Mouse (Mus musculus): ENCODE measurements around the gene Calhm3. TPM values are rescaled to one million over a fixed set of nuclear protein-coding genes. Genes with fewer than 3 reads are reported as not detected.

The Calhm3 gene
- polyA plus RNA-seq, 1 experiment from 2014 or later: not detected

DNA sequence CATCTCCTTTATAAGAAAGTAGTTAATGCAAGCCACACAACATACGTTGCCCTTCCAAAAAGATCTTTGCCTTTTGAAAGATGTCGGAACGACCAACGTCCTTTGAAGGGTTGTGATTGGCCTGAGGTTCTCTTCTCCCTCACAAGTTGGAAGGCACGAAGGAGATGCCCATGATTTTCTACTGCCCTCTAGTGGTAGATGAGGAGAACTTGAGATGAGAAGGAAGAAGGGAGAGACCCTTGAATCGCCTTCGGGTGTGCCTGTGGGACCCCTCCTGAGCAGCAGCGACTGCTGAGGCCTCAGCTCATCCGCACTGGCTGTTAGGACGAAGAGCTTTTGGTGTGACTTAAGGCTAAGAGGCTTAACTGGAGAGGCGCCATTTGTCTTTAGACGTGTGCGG lies 10.7 kb upstream of the Calhm3 start:
- peak; percentile 62; the same call in 1 of the 2 replicates for ATAC-seq (ENCODE audit: insufficient read depth)
- H3K4me2 ChIP-seq: peak overlapping the region; percentile 52

DNA sequence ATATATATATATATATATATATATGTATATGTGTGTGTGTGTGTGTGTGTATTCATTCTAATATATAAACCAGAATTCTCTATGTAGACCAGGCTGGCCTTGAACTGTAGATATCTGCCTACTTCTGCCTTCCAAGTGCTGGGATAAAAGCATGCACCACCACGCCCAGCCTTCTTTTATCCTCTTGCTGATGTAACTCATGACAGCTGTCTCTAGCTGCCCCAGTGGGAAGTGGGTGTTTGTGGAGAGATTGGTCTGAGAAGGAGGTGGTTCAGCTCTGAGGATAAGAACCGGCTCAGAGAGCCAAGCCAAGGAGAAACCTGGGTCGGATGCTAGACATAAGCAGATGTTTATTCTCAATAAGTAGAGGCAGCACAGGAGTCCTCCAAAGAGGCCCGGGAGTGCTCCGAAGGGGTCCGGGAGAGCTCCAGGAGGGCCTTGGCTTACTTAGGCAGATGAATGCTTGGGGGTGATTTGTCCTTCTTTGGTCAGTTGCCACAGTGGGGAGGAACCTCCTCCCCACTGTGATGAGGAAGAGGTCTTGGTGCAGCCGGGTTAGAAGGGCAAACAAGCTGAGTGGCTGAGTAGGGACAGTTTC lies 10.2 kb upstream of the Calhm3 start:
- H3K4me3 ChIP-seq (ENCODE audit: low read depth, low read length): no peak overlapping the region
- TF ChIP-seq CTCF (IDR thresholded peaks at IDR 0.05; ENCODE audit: low read depth): no peak
- H3K36me3 ChIP-seq (ENCODE audit: insufficient read depth): no peaks in the 10 kb centered on the region
- no peak overlapping the region for H3K9ac ChIP-seq
- no peak for DNase-seq
- H3K4me2 ChIP-seq: peak overlapping the region; percentile 52; the same call in 1 of the 2 replicates
- 43% methylated on average over 7 of the region's 7 CpGs for WGBS
- no peaks in the 10 kb centered on the region for H3K27me3 ChIP-seq (ENCODE audit: insufficient read depth, low read length)
- peak; percentile 14; the same call in 1 of the 2 replicates for ATAC-seq (ENCODE audit: insufficient read depth)
- H3K27ac ChIP-seq (ENCODE audit: low read depth): no peak overlapping the region
- no peaks in the 10 kb centered on the region for H3K9me3 ChIP-seq (ENCODE audit: low read depth, low read length)
- no peaks in the 10 kb centered on the region for H3K4me1 ChIP-seq (ENCODE audit: insufficient read depth)

More for the DNA sequence above, 10.7 kb upstream of the Calhm3 start:
- peak; percentile 84 for DNase-seq
- H3K4me1 ChIP-seq (ENCODE audit: insufficient read depth): no peaks in the 10 kb centered on the region
- TF ChIP-seq CTCF (IDR thresholded peaks at IDR 0.05; ENCODE audit: low read depth): peak; percentile 92
- no peak overlapping the region for H3K27ac ChIP-seq (ENCODE audit: low read depth)
- H3K36me3 ChIP-seq (ENCODE audit: insufficient read depth): no peaks in the 10 kb centered on the region
- H3K27me3 ChIP-seq (ENCODE audit: insufficient read depth, low read length): no peaks in the 10 kb centered on the region
- 5% methylated on average over 13 of the region's 13 CpGs for WGBS
- H3K9me3 ChIP-seq (ENCODE audit: low read depth, low read length): no peaks in the 10 kb centered on the region
- H3K9ac ChIP-seq: no peak overlapping the region
- H3K4me3 ChIP-seq (ENCODE audit: low read depth, low read length): peak overlapping the region; percentile 8; the same call in 1 of the 2 replicates

DNA sequence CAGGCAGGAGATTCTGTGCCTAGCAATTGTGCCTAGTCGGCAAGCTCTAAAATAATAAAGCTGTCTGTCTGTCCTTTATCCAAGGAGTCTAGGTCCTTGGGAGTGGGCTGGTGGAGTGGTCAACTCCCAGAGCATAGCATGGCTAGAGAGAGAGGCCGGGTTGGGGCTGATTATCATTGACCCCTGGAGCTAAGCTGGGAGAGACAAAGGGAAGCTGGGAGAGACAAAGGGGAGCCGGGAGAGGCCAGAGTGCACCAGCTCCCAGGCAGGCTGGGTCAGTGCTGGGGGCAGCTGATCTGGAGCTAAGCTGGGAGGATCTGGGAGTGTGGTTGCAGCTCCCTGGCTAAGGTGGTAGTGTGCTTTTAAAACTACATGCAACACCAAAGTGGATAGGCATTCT lies 9.2 kb upstream of the Calhm3 start:
- DNase-seq (no peak), ATAC-seq (ENCODE audit: insufficient read depth) (no peak)
- Histone ChIP-seq H3K4me1 (ENCODE audit: insufficient read depth) (no peaks in the 10 kb centered on the region), H3K36me3 (ENCODE audit: insufficient read depth) (no peaks in the 10 kb centered on the region), H3K9me3 (ENCODE audit: low read depth, low read length) (no peaks in the 10 kb centered on the region), H3K9ac (no peak overlapping the region), H3K27me3 (ENCODE audit: insufficient read depth, low read length) (no peaks in the 10 kb centered on the region), H3K27ac (ENCODE audit: low read depth) (no peak overlapping the region), H3K4me3 (ENCODE audit: low read depth, low read length) (no peak overlapping the region), H3K4me2 (no peak overlapping the region)
- TF ChIP-seq CTCF (IDR thresholded peaks at IDR 0.05; ENCODE audit: low read depth): no peak
- WGBS: 27% methylated on average over 3 of the region's 3 CpGs

DNA sequence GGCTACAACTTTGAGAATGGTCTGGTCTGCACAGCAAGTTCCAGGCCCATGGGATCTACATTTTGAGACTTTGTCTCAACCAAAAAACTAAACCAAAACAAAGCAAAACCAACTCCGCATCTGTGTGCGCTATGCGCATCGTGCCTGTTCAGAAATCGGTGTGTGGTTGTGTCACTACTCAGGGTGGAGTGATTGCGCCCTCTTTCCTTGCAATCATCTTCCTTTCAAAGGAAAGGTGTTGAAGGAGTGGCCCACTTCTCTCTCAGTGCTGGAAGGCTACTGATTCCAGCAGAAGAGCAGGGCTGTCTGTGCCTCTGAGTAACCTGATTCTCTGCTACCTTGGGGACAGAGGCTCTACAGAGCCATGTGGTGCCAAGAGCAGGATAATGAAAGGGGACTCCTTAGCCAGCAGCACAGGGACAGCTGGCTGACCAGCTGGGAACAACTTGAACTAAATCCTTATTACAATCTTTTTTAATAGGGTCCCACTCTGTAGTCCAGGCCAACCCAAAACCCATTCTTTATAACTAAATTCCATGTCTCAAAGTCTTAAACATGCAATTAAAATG lies 5.7 kb upstream of the Calhm3 start:
- TF ChIP-seq CTCF (IDR thresholded peaks at IDR 0.05; ENCODE audit: low read depth): no peak

DNA sequence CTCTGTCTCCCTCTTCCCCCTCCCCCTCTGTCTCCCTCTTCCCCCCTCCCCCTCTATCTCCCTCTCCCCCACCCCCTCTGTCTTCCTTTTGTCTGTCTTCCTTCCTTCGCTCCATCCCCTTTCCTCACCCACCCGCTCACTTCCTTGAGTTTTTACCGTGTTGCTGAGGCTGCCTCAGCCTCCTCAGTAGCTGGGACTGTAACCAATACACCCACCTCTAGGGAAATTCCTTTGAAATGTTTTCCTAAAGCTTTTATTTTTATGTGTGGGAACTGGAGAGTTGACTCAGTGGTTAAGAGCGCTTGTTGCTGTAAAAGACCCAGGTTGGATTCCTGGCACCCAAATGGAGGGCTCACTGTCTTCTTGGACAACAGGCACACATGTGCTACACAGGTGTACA lies 4.1 kb upstream of the Calhm3 start:
- Histone ChIP-seq H3K36me3 (ENCODE audit: insufficient read depth) (no peaks in the 10 kb centered on the region), H3K9ac (no peak overlapping the region), H3K9me3 (ENCODE audit: low read depth, low read length) (no peaks in the 10 kb centered on the region), H3K4me2 (no peak overlapping the region), H3K4me1 (ENCODE audit: insufficient read depth) (no peaks in the 10 kb centered on the region), H3K4me3 (ENCODE audit: low read depth, low read length) (no peak overlapping the region), H3K27ac (ENCODE audit: low read depth) (no peak overlapping the region), H3K27me3 (ENCODE audit: insufficient read depth, low read length) (no peaks in the 10 kb centered on the region)
- TF ChIP-seq CTCF (IDR thresholded peaks at IDR 0.05; ENCODE audit: low read depth): no peak
- DNase-seq (no peak), ATAC-seq (ENCODE audit: insufficient read depth) (no peak)
- WGBS: 55% methylated on average over 4 of the region's 4 CpGs

More for the DNA sequence above, 5.7 kb upstream of the Calhm3 start:
- ATAC-seq (ENCODE audit: insufficient read depth): no peak
- Histone ChIP-seq H3K4me1 (ENCODE audit: insufficient read depth) (no peaks in the 10 kb centered on the region), H3K4me3 (ENCODE audit: low read depth, low read length) (no peak overlapping the region), H3K9ac (no peak overlapping the region), H3K9me3 (ENCODE audit: low read depth, low read length) (no peaks in the 10 kb centered on the region), H3K36me3 (ENCODE audit: insufficient read depth) (no peaks in the 10 kb centered on the region), H3K27ac (ENCODE audit: low read depth) (no peak overlapping the region), H3K27me3 (ENCODE audit: insufficient read depth, low read length) (no peaks in the 10 kb centered on the region), H3K4me2 (no peak overlapping the region)
- whole genome bisulfite sequencing: 93% methylated on average over 6 of the region's 6 CpGs
- no peak for DNase-seq

DNA sequence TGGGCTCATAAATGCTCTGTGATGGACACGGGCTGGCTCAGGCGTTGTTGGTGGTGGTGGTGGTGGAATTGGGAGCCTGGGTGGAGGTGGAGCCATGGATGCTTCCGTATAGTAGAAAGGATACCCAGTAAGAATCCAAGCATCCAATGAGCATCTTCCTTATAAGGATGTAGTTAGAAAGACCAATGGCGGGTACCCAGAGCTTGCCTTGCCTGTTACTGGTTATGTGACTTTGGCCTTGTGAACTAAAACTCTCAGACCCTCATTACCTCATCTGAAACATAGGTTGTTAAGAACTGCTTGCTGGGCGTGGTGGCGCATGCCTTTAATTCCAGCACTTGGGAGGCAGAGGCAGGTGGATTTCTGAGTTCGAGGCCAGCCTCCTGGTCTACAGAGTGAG lies 3.8 kb downstream of the Calhm3 start:
- 81% methylated on average over 7 of the region's 7 CpGs for WGBS
- TF ChIP-seq CTCF (IDR thresholded peaks at IDR 0.05; ENCODE audit: low read depth): no peak
- Histone ChIP-seq H3K4me3 (ENCODE audit: low read depth, low read length) (no peak overlapping the region), H3K27ac (ENCODE audit: low read depth) (no peak overlapping the region), H3K9ac (no peak overlapping the region), H3K36me3 (ENCODE audit: insufficient read depth) (no peaks in the 10 kb centered on the region), H3K4me2 (no peak overlapping the region), H3K27me3 (ENCODE audit: insufficient read depth, low read length) (peaks cover 11% of the 10 kb centered on the region; the same call in 1 of the 2 replicates), H3K9me3 (ENCODE audit: low read depth, low read length) (no peaks in the 10 kb centered on the region), H3K4me1 (ENCODE audit: insufficient read depth) (no peaks in the 10 kb centered on the region; the same call in 1 of the 2 replicates)
- no peak for ATAC-seq (ENCODE audit: insufficient read depth)
- DNase-seq: no peak

DNA sequence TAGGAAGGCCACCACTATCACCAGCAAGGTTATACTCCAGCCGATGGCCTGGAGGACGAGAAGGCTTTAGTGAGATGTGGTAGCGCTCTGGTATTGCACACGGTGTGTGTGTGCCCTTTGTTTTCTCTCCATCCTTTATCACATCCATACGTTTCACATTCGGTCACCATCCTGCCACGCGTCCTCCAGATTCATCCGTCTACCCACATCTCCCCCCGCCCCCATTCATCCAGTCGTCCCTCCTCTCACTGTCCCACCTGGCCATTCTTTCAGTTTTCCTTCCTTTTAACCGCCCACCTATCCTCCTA lies 5.5 kb downstream of the Calhm3 start:
- Histone ChIP-seq H3K4me1 (ENCODE audit: insufficient read depth) (no peaks in the 10 kb centered on the region; the same call in 1 of the 2 replicates), H3K27me3 (ENCODE audit: insufficient read depth, low read length) (peaks cover 11% of the 10 kb centered on the region; the same call in 1 of the 2 replicates), H3K4me2 (peak overlapping the region; percentile 55), H3K4me3 (ENCODE audit: low read depth, low read length) (no peak overlapping the region; the same call in 1 of the 2 replicates), H3K36me3 (ENCODE audit: insufficient read depth) (no peaks in the 10 kb centered on the region), H3K9ac (no peak overlapping the region), H3K9me3 (ENCODE audit: low read depth, low read length) (no peaks in the 10 kb centered on the region), H3K27ac (ENCODE audit: low read depth) (no peak overlapping the region)
- 53% methylated on average over 12 of the region's 12 CpGs for WGBS
- ATAC-seq (ENCODE audit: insufficient read depth) (no peak), DNase-seq (no peak)
- no peak for TF ChIP-seq CTCF (IDR thresholded peaks at IDR 0.05; ENCODE audit: low read depth)

All from lung, embryonic 14.5 days (tissue).